Mouse (Mus musculus): ENCODE measurements at regions not wholly inside any gene's neighbourhood (a gene's known extent, or its start where the extent isn't known, plus 50 kb on each side); places are given as distances from the start of the nearest gene placed in this dataset.

DNA sequence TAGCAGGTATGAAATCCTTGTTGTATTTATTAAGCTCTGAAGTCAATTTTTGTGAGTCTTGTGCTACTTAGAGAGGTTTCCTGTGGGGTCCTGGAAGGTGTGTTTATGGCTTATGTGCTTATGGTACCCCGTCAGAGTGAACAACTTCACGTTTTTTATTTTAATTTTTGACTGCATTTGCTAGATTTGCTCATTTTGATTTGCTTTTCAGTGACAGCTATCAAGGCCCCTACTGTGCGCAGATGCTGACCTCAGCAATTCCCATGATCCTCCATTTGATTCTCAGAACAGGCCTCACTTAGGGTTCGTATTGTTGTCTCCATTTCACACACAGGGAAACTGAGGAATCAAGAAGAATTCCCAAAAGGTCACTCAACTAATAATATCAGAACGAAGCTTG lies 62.3 kb upstream of the Elk3 start:
- H3K27me3 ChIP-seq (ENCODE audit: control insufficient read depth, insufficient read depth, low read length): no peaks in the 10 kb centered on the region
- no peaks in the 10 kb centered on the region for H3K9me3 ChIP-seq (replicated peaks; ENCODE audit: control insufficient read depth, low read length)
- WGBS: 85% methylated on average over 5 of the region's 5 CpGs
- H3K4me3 ChIP-seq (ENCODE audit: low read depth, low read length): no peak overlapping the region
- no peak overlapping the region for H3K4me2 ChIP-seq (ENCODE audit: low read depth, low read length)
- H3K4me1 ChIP-seq (ENCODE audit: control insufficient read depth, insufficient read depth, low read length): no peaks in the 10 kb centered on the region
- no peak overlapping the region for H3K9ac ChIP-seq (replicated peaks; ENCODE audit: low read length)
- H3K27ac ChIP-seq (replicated peaks; ENCODE audit: low read depth, low read length): no peak overlapping the region
- no peaks in the 10 kb centered on the region for H3K36me3 ChIP-seq (replicated peaks; ENCODE audit: control insufficient read depth, insufficient read depth, low read depth, low read length)
- ATAC-seq (replicated peaks; ENCODE audit: insufficient number of reproducible peaks, low FRiP score, low TSS enrichment, low read depth): no peak
- DNase-seq (ENCODE audit: low spot score): no peak

DNA sequence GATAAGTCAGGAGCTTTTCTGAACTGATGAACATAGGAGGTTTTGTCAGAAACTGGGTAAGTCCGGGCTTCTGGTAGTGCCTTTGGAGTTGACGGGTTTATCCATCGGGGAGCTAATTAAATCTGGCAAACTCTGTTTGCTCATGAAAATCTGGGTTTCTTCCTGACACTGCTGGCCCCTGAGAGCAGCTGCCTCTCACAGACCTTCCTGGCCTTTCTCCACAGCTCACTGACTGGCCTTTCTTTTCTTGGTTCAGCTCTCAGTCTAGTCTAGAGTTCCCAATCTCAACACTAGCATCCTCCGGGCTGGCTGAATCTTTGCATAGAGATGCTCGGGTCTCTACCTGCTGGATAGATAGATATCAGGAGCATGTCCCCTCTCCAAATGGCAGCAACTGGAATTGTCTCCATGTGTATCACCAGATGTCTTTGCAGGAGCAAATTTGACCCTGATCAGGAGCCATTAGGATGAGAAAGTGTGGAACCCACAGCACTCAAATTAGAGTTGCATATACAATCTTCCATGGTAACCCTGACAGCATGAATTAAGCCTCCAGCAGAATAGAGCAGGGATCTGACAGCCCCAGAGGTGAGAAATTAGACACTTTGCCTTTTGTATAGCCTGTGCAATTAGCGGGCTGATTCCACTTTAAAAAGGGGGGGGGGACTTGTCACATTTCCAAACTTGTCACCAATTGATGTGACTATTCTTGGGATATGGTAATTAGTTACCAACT lies 63.2 kb upstream of the Elk3 start:
- Histone ChIP-seq H3K9ac (replicated peaks; ENCODE audit: low read length) (no peak overlapping the region), H3K4me3 (ENCODE audit: low read depth, low read length) (no peak overlapping the region), H3K27me3 (ENCODE audit: control insufficient read depth, insufficient read depth, low read length) (no peaks in the 10 kb centered on the region), H3K4me1 (ENCODE audit: control insufficient read depth, insufficient read depth, low read length) (no peaks in the 10 kb centered on the region), H3K9me3 (replicated peaks; ENCODE audit: control insufficient read depth, low read length) (no peaks in the 10 kb centered on the region), H3K36me3 (replicated peaks; ENCODE audit: control insufficient read depth, insufficient read depth, low read depth, low read length) (no peaks in the 10 kb centered on the region), H3K27ac (replicated peaks; ENCODE audit: low read depth, low read length) (no peak overlapping the region), H3K4me2 (ENCODE audit: low read depth, low read length) (no peak overlapping the region)
- 76% methylated on average over 6 of the region's 6 CpGs for WGBS
- ATAC-seq (replicated peaks; ENCODE audit: insufficient number of reproducible peaks, low FRiP score, low TSS enrichment, low read depth) (no peak), DNase-seq (ENCODE audit: low spot score) (no peak)

- no peak for DNase-seq (ENCODE audit: low spot score)
Measured at GRCm38 (mm10) chr10:93374690-93374994, 63.7 kb upstream of the Elk3 start.

DNA sequence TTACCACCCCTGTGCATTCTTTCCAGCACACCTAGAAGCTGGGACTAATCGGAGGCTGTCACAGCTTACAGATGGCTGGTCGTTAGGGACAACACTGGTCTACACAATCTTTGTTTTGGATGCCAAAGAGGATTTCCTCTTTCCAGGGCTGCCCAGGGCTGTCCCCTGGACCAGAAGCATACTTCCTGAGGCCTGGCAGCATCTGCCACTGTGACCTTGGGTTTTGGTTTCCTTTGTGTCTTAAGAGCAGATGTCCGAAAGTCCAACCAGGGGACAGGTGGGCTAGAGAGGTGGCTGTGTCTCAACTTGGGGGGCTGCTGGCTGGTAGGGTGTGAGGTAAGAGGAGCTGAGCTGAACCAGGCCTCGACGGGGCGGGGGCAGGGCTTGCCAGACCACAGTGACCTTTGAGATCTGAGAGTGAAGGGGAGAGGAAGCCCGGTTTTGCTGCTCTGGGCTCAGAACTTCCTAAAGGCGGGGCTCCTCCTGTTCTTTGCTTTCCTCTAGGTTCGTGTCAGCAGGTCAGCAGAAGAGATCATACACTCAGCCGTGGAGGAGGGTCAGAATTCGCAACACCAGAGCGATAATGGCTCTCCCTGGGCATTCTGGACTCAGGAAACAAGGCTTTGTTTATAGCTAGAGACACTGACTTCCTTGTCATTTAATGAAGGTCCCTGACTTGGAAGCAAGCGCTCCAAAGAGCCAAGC lies 64.2 kb upstream of the Elk3 start:
- H3K4me1 ChIP-seq (ENCODE audit: control insufficient read depth, insufficient read depth, low read length): no peaks in the 10 kb centered on the region
- H3K9me3 ChIP-seq (replicated peaks; ENCODE audit: control insufficient read depth, low read length): no peaks in the 10 kb centered on the region
- no peaks in the 10 kb centered on the region for H3K27me3 ChIP-seq (ENCODE audit: control insufficient read depth, insufficient read depth, low read length)
- no peak overlapping the region for H3K9ac ChIP-seq (replicated peaks; ENCODE audit: low read length)
- H3K36me3 ChIP-seq (replicated peaks; ENCODE audit: control insufficient read depth, insufficient read depth, low read depth, low read length): no peaks in the 10 kb centered on the region
- no peak overlapping the region for H3K4me3 ChIP-seq (ENCODE audit: low read depth, low read length)
- peak; percentile 39; the same call in 1 of the 2 replicates for ATAC-seq (replicated peaks; ENCODE audit: insufficient number of reproducible peaks, low FRiP score, low TSS enrichment, low read depth)
- WGBS: 43% methylated on average over 13 of the region's 13 CpGs
- no peak overlapping the region for H3K4me2 ChIP-seq (ENCODE audit: low read depth, low read length)
- no peak overlapping the region for H3K27ac ChIP-seq (replicated peaks; ENCODE audit: low read depth, low read length)
- no peak for DNase-seq (ENCODE audit: low spot score)

More at GRCm38 (mm10) chr10:93374690-93374994, 63.7 kb upstream of the Elk3 start:
- Histone ChIP-seq H3K4me3 (ENCODE audit: low read depth, low read length) (no peak overlapping the region), H3K27me3 (ENCODE audit: control insufficient read depth, insufficient read depth, low read length) (no peaks in the 10 kb centered on the region), H3K9ac (replicated peaks; ENCODE audit: low read length) (no peak overlapping the region), H3K27ac (replicated peaks; ENCODE audit: low read depth, low read length) (no peak overlapping the region), H3K4me2 (ENCODE audit: low read depth, low read length) (no peak overlapping the region), H3K36me3 (replicated peaks; ENCODE audit: control insufficient read depth, insufficient read depth, low read depth, low read length) (no peaks in the 10 kb centered on the region), H3K9me3 (replicated peaks; ENCODE audit: control insufficient read depth, low read length) (no peaks in the 10 kb centered on the region), H3K4me1 (ENCODE audit: control insufficient read depth, insufficient read depth, low read length) (no peaks in the 10 kb centered on the region)
- ATAC-seq (replicated peaks; ENCODE audit: insufficient number of reproducible peaks, low FRiP score, low TSS enrichment, low read depth): 0 out of 2 replicates have a peak, but pooled peaks have one; percentile 9
- 83% methylated on average over 2 of the region's 2 CpGs for WGBS

GRCm38 (mm10) chr10:93375771-93376170 lies 64.8 kb upstream of the Elk3 start:
- H3K27me3 ChIP-seq (ENCODE audit: control insufficient read depth, insufficient read depth, low read length): no peaks in the 10 kb centered on the region
- H3K27ac ChIP-seq (replicated peaks; ENCODE audit: low read depth, low read length): no peak overlapping the region
- DNase-seq (ENCODE audit: low spot score): no peak
- no peak overlapping the region for H3K4me2 ChIP-seq (ENCODE audit: low read depth, low read length)
- 70% methylated on average over 4 of the region's 4 CpGs for WGBS
- H3K36me3 ChIP-seq (replicated peaks; ENCODE audit: control insufficient read depth, insufficient read depth, low read depth, low read length): no peaks in the 10 kb centered on the region
- no peaks in the 10 kb centered on the region for H3K9me3 ChIP-seq (replicated peaks; ENCODE audit: control insufficient read depth, low read length)
- H3K4me1 ChIP-seq (ENCODE audit: control insufficient read depth, insufficient read depth, low read length): no peaks in the 10 kb centered on the region
- H3K4me3 ChIP-seq (ENCODE audit: low read depth, low read length): no peak overlapping the region
- no peak for ATAC-seq (replicated peaks; ENCODE audit: insufficient number of reproducible peaks, low FRiP score, low TSS enrichment, low read depth)
- H3K9ac ChIP-seq (replicated peaks; ENCODE audit: low read length): no peak overlapping the region

GRCm38 (mm10) chr10:93376457-93376941 lies 65.6 kb upstream of the Elk3 start:
- Histone ChIP-seq H3K9me3 (replicated peaks; ENCODE audit: control insufficient read depth, low read length) (no peaks in the 10 kb centered on the region), H3K36me3 (replicated peaks; ENCODE audit: control insufficient read depth, insufficient read depth, low read depth, low read length) (no peaks in the 10 kb centered on the region), H3K27me3 (ENCODE audit: control insufficient read depth, insufficient read depth, low read length) (no peaks in the 10 kb centered on the region), H3K4me1 (ENCODE audit: control insufficient read depth, insufficient read depth, low read length) (no peaks in the 10 kb centered on the region), H3K9ac (replicated peaks; ENCODE audit: low read length) (no peak overlapping the region), H3K4me2 (ENCODE audit: low read depth, low read length) (no peak overlapping the region), H3K4me3 (ENCODE audit: low read depth, low read length) (no peak overlapping the region), H3K27ac (replicated peaks; ENCODE audit: low read depth, low read length) (no peak overlapping the region)
- DNase-seq (ENCODE audit: low spot score): no peak
- WGBS: 67% methylated on average over 7 of the region's 7 CpGs
- no peak for ATAC-seq (replicated peaks; ENCODE audit: insufficient number of reproducible peaks, low FRiP score, low TSS enrichment, low read depth)

GRCm38 (mm10) chr10:93389276-93389675 lies 63.9 kb upstream of the Lta4h start:
- Histone ChIP-seq H3K4me2 (ENCODE audit: low read depth, low read length) (no peak overlapping the region), H3K27me3 (ENCODE audit: control insufficient read depth, insufficient read depth, low read length) (no peaks in the 10 kb centered on the region), H3K36me3 (replicated peaks; ENCODE audit: control insufficient read depth, insufficient read depth, low read depth, low read length) (no peaks in the 10 kb centered on the region), H3K9me3 (replicated peaks; ENCODE audit: control insufficient read depth, low read length) (no peaks in the 10 kb centered on the region), H3K27ac (replicated peaks; ENCODE audit: low read depth, low read length) (no peak overlapping the region), H3K4me1 (ENCODE audit: control insufficient read depth, insufficient read depth, low read length) (no peaks in the 10 kb centered on the region), H3K4me3 (ENCODE audit: low read depth, low read length) (no peak overlapping the region), H3K9ac (replicated peaks; ENCODE audit: low read length) (no peak overlapping the region)
- no peak for DNase-seq (ENCODE audit: low spot score)
- ATAC-seq (replicated peaks; ENCODE audit: insufficient number of reproducible peaks, low FRiP score, low TSS enrichment, low read depth): no peak
- 87% methylated on average over 6 of the region's 6 CpGs for WGBS

DNA sequence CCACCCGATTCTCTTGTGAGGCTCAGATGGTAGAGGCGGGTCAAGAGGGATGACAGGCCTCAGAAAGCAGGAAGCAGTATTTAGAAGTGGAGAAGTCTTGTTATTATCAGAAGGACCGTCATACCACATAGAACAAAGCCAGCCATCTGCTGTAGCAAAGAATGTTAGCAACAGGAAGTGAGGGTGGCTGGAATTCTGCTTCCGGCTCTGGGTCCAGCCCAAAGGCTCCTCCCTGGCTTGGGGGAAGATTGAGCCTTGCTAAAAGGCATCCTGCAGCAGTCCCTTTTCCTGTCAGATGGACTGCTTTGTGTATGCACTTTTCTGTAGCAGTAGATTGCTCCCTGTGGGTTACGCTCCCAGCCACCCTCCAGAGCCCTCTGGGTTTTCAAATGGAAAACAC lies 61.9 kb upstream of the Lta4h start:
- Histone ChIP-seq H3K27ac (replicated peaks; ENCODE audit: low read depth, low read length) (no peak overlapping the region), H3K27me3 (ENCODE audit: control insufficient read depth, insufficient read depth, low read length) (no peaks in the 10 kb centered on the region), H3K36me3 (replicated peaks; ENCODE audit: control insufficient read depth, insufficient read depth, low read depth, low read length) (no peaks in the 10 kb centered on the region), H3K9me3 (replicated peaks; ENCODE audit: control insufficient read depth, low read length) (no peaks in the 10 kb centered on the region), H3K4me2 (ENCODE audit: low read depth, low read length) (no peak overlapping the region), H3K4me1 (ENCODE audit: control insufficient read depth, insufficient read depth, low read length) (no peaks in the 10 kb centered on the region), H3K9ac (replicated peaks; ENCODE audit: low read length) (no peak overlapping the region), H3K4me3 (ENCODE audit: low read depth, low read length) (no peak overlapping the region)
- 0 out of 2 replicates have a peak, but pooled peaks have one; percentile 29 for ATAC-seq (replicated peaks; ENCODE audit: insufficient number of reproducible peaks, low FRiP score, low TSS enrichment, low read depth)
- 57% methylated on average over 5 of the region's 5 CpGs for WGBS
- DNase-seq (ENCODE audit: low spot score): peak; percentile 30
